Mouse (Mus musculus) thymus, postnatal 25 days (tissue): ENCODE results near the gene Pou1f1.

ENCODE experiments used
- DNase-seq: peaks from one replicate; pipeline ENCODE4 v3.0.0; 2022

Gene Pou1f1

DNA sequence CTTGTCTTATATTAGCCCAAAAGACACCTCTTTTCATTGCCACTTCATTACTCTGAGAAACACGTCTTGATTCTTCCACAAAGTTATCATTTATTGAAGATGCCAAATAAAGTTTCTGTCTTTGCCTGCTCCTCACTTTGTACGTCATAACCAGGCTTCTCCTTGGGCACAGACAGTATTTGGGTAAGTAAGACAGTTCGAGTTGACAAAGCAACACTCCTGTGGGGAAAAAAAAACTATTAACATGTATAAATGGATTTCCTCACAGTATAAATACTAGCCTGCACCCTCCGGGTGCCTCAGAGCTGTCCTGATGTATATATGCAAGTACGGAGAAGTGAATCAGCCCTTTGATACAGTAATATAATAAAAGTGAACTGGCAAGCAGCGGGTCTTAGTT, at the start of gene Pou1f1:
Gene Pou1f1 (plus strand): TSS at position 301 of the 400 bp plus-strand sequence.
- DNase-seq, result no peak

- no peak for DNase-seq
Observed at GRCm38 (mm10) chr16:65470650-65471049, 49.7 kb upstream of the Pou1f1 start.

GRCm38 (mm10) chr16:65472472-65473001, 47.8 kb upstream of the Pou1f1 start:
- peak; percentile 6 for DNase-seq

GRCm38 (mm10) chr16:65485726-65486125, 34.6 kb upstream of the Pou1f1 start:
- no peak for DNase-seq

DNA sequence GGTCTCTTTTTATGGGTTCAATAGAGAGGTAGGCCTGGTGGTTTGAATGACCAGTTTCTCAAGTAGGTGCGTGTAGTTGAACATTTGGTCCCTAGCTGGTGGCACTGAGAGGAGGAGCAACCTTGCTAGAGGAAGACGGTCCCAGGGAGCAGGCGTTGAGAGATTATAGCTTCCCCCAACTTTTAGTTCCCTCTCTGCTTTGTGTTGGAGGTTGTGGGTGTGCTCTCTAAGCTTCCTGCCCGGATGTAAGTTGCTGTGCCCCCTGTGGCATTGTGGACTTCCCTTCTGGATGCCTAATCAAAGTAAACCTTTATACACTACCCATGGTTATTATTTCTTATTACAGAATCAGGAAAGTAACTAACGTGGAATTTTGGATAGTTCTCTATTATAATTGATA, 24.3 kb upstream of the Pou1f1 start:
- no peak for DNase-seq

- peak; percentile 29 for DNase-seq
Observed at GRCm38 (mm10) chr16:65497049-65497448, 23.3 kb upstream of the Pou1f1 start.

DNA sequence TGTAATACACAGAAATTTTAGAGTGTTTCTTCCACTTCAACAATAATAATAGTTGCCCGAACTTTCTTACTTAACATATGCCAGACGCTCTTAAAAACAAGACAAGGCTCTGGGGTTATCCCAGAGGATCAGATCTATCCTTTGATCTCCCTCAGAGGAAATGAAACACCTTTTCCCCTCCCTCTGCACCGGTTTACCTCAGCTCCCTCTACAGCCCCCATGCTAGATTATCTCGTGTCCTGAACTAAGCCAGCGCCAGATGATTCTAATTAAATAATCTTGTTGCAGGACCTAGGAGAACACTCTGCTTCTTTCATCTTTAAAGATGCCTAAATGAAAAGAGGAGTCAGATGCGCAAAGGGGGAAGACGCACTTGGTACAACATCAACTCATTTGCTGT, 6.1 kb upstream of the Pou1f1 start:
- no peak for DNase-seq

DNA sequence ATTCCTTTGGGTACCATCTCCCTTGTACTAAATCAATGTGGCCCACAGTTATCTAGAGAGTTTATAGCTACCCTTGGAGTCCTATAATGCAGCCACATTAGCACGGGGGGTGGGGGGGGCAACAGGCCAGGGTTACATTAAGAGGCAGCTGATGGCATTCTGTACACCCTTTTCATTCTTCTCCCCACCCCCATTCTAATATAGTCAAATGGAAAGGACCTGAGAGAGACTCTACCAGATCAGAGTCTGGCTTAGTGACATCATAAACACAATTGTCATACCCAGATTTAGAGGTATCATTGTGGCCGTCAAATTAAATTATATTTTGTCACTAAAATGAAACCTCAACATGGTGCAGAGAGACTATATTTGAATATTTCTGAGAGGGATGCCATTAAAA, 5.7 kb downstream of the Pou1f1 start:
- no peak for DNase-seq

GRCm38 (mm10) chr16:65526695-65527094, 6.4 kb downstream of the Pou1f1 start:
- no peak for DNase-seq

GRCm38 (mm10) chr16:65529589-65529988, 9.3 kb downstream of the Pou1f1 start:
- DNase-seq, result no peak

DNA sequence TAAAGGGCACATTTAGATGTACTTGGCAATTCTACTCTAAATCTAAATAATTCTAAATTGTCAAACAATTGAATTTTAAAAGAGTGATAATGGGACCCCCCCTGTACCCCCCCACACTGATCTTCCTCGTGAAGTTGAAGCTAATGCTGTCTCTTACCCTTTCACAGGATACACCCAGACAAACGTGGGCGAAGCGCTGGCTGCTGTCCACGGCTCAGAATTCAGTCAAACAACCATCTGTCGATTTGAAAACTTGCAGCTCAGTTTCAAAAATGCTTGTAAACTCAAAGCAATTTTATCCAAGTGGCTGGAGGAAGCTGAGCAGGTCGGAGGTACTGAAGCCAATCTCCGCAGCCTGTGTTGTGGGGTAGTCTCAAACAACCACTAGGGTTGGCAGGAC, 11.4 kb downstream of the Pou1f1 start:
- no peak for DNase-seq

GRCm38 (mm10) chr16:65533315-65533999, 13.1 kb downstream of the Pou1f1 start:
- peak; percentile 20 for DNase-seq

- DNase-seq, result no peak
Observed at GRCm38 (mm10) chr16:65543676-65544293, 23.5 kb downstream of the Pou1f1 start.

- no peak for DNase-seq
Observed at GRCm38 (mm10) chr16:65548960-65549359, 28.6 kb downstream of the Pou1f1 start.

DNA sequence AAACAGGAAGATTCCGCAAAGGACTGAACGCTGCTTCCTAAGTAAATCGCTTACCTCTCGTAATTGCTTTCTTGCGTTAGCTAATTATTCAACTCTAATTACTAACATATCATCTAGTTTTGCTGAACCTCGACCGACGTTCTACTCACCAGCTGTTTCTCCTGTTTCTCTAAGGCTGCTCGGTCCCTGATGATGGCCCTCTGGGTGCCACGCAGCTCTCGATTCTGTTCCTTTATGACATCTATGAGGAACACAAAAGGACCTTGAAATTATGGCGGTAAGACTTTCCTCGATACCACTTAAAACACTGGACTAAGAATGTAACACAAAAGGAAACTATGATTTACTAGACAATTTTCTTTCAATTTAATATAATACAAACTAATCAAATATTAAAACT, 30.5 kb downstream of the Pou1f1 start:
- no peak for DNase-seq

- no peak for DNase-seq
Observed at GRCm38 (mm10) chr16:65554267-65554666, 34.0 kb downstream of the Pou1f1 start.

GRCm38 (mm10) chr16:65557369-65557768, 37.1 kb downstream of the Pou1f1 start:
- DNase-seq, result no peak

GRCm38 (mm10) chr16:65559591-65559990, 39.3 kb downstream of the Pou1f1 start:
- DNase-seq, result no peak

GRCm38 (mm10) chr16:65560996-65561962, 41.0 kb downstream of the Pou1f1 start:
- no peak for DNase-seq

- peak; percentile 84 for DNase-seq
Observed at GRCm38 (mm10) chr16:65561963-65562863, 41.9 kb downstream of the Pou1f1 start, which contains the start of gene Chmp2b. Gene Chmp2b, minus strand, starts transcription at chr16:65562726.

GRCm38 (mm10) chr16:65562864-65563206, 42.5 kb downstream of the Pou1f1 start:
- DNase-seq, result no peak

- no peak for DNase-seq
Observed at GRCm38 (mm10) chr16:65564306-65564705, 44.0 kb downstream of the Pou1f1 start.
